Mouse (Mus musculus) testis, adult 2 months (tissue): ENCODE results near the gene Nostrin.

Experiments
- CTCF ChIP-seq: fragments of 200-500 bp; IDR thresholded peaks from 2 replicates; pipeline ENCODE4 v1.5.1; 2012; ENCODE audit warnings: low read depth, mild to moderate bottlenecking, inconsistent platforms, low read length, moderate library complexity; ENCODE audit not compliant: control insufficient read depth, insufficient read depth, insufficient replicate concordance
- POLR2A ChIP-seq: fragments of 200-500 bp; IDR thresholded peaks from 2 replicates; pipeline ENCODE4 v1.6.1; 2012; ENCODE audit warnings: low read depth, mild to moderate bottlenecking, inconsistent platforms, low read length, moderate library complexity; ENCODE audit not compliant: control insufficient read depth

DNA sequence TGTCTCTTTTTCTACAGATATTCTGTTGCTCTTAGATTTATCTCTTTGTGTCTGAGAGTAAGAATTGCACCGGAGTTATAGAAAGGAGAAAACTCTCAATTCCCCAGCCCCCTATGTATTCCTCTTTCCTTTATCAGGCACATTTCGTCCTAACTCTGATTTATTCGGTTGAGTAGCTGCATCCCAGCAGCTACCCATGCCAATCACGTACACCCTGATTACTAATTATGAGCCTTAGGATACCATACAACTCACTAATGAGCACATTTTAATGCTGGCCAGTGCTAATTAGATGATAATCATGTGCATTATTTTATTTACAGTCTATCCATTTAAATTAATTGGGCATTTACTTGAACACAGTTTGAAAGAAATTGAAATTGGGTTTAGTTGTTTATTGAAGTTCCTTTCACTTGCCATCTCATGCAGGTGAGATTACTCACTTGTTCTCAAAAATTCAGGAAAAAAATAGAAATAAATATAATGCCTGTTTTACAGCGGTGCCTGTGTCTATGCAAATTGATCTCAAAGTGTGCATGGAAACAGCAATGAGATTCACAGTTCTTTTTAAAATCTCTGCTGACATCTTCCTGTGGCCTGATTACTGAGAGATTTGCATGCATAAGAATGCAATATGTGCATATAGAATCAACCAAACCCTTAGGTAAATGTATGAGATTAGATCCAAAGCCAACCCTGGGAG, 99.5 kb downstream of the Nostrin start:
- TF ChIP-seq CTCF = no peak
- TF ChIP-seq POLR2A = no peak
